11 mouse cellular contexts compared by ENCODE assay signal in the genomic region with DNA sequence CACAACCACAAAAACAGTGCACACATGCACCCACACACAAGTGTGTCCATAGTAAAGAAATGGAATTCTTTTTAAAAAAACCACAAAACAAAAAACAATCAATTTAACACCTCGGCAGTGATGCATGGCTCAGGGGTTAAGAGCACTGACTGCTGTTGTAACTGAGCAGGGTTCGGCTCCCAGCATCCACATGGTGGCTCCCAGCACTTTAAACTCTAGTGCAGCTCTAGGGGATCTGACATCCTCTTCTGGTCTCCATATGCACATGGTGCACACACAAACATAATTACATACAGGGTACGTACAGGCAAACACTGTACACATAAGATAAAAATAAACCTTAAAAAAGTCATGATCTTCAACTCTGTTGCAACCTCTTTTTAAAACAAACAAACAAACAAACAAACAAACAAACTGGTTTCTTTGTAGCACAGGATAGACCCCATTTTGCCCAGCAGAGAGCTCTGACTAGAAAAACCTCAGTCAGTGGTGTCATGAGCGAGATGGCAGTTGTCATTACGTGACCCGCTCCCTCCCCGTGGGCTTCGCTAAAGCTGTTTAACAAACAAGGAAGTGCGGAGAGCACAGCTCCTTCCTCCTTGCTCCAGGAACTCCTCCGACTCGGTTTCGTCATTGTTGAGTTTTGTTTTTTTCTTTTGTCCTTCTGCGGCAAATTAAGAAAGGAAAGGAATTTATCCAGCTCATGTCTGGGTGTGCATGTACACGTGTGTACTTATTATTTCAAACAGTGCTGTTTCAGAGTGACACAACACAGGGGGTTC. TPM values are rescaled to one million over a fixed set of nuclear protein-coding genes. Genes with fewer than 3 reads are reported as not detected.
DNase-seq lines count a peak whose midpoint lies in the region.
"Had no signal": no experiment of that assay in that cellular context is flagged by ENCODE, and none has a peak within 500 bp of the region (broad histone marks: within the 10 kb centered on the region; RNA-seq: fewer than 3 reads in every experiment).

No protein-coding gene starts in this region.

- no peaks in the 10 kb centered on the region for H3K4me1 ChIP-seq in brown adipose tissue, adult 24 weeks (ENCODE audit: control insufficient read depth, insufficient read depth, insufficient read length, low read length)
- H3K4me1 ChIP-seq: forebrain, embryonic 15.5 days; heart, embryonic 13.5 days; limb, embryonic 13.5 days had no signal

- H3K27ac ChIP-seq in brown adipose tissue, adult 24 weeks (replicated peaks; ENCODE audit: low read depth, low read length) = peak overlapping the region; percentile 55; the same call in 1 of the 2 replicates
- H3K27ac ChIP-seq: forebrain, embryonic 15.5 days; heart, embryonic 13.5 days; limb, embryonic 13.5 days had no signal

- DNase-seq in kidney, postnatal 36 days = peak; percentile 16 to 24
- no peak for DNase-seq in kidney, adult 9 months
- DNase-seq in CD4-positive, CD25-positive, alpha-beta regulatory T cell, adult 2 months (ENCODE audit: low read depth, low spot score) = peak; percentile 59
- DNase-seq in lung, postnatal 36 days = peak; percentile 73
- DNase-seq in yolk sac, embryonic 10.5 days (ENCODE audit: low spot score) = no peak
- DNase-seq in layer of hippocampus, postnatal 25 days (ENCODE audit: extremely low spot score in 1 of 2, low spot score in 1 of 2) = no peak
- no peak for DNase-seq in frontal cortex, postnatal 10 days (ENCODE audit: low spot score in 2 of 2)

- H3K4me3 ChIP-seq in brown adipose tissue, adult 24 weeks (ENCODE audit: insufficient read depth, low read depth, low read length) = 0 out of 2 replicates have a peak overlapping the region, but pooled peaks have one; percentile 5
- H3K4me3 ChIP-seq: forebrain, embryonic 15.5 days; heart, embryonic 13.5 days; limb, embryonic 13.5 days had no signal

RNA-seq across cellular contexts. Expression of gene Llph, which starts 7.1 kb away (rescaled TPM):
- polyA plus RNA-seq in brown adipose tissue, adult 24 weeks (2012; ENCODE audit: insufficient read depth, insufficient read length, missing spikeins) = 39.9 and 44.4 TPM in 2 replicates
- total RNA-seq in layer of hippocampus, postnatal 25 days (2021) = 10 to 100 TPM; 16.4 to 17.7 TPM

RNA-seq across cellular contexts. Expression of gene Irak3, which starts 17.8 kb away (rescaled TPM):
- 4.6 and 6.0 TPM in 2 replicates for polyA plus RNA-seq in brown adipose tissue, adult 24 weeks (2012; ENCODE audit: insufficient read depth, insufficient read length, missing spikeins)
- total RNA-seq in layer of hippocampus, postnatal 25 days (2021) = under 1 TPM; 0.44 to 0.70 TPM

RNA-seq across cellular contexts. Expression of gene Tmbim4, which starts 18.4 kb away (rescaled TPM):
- 117 and 146 TPM in 2 replicates for polyA plus RNA-seq in brown adipose tissue, adult 24 weeks (2012; ENCODE audit: insufficient read depth, insufficient read length, missing spikeins)
- total RNA-seq in layer of hippocampus, postnatal 25 days (2021) = 10 to 100 TPM; 56.7 to 68.5 TPM

Comparison
In these comparisons a context has a peak if more than half of its experiments do, and no peak if none do; other contexts are left out.
1. DNase-seq: peak in kidney, postnatal 36 days (2 of 2), CD4-positive, CD25-positive, alpha-beta regulatory T cell, adult 2 months (single experiment) and lung, postnatal 36 days (single experiment); none in kidney, adult 9 months (single experiment), yolk sac, embryonic 10.5 days (single experiment), layer of hippocampus, postnatal 25 days (0 of 2) and frontal cortex, postnatal 10 days (0 of 2).